Mouse (Mus musculus) heart, embryonic 14.5 days (tissue): ENCODE data around the gene Igsf9. TPM values are rescaled to one million over a fixed set of nuclear protein-coding genes. Genes with fewer than 3 reads are reported as not detected.

Experiments
- ATAC-seq: fragments of 200-750 bp; cut with Nextera tagmentation; 2 replicates; pipeline ENCODE4 v1.8.0; 2017; ENCODE audit warnings: low read depth, moderate TSS enrichment; ENCODE audit not compliant: insufficient number of reproducible peaks, insufficient read depth, low FRiP score
- H3K27ac ChIP-seq, 2 experiments: fragments of 200-500 bp in 1 of 2; fragments of 300-500 bp in 1 of 2; sonication (generic) in 1 of 2; replicated peaks in 1 of 2; 2 replicates each; pipeline ENCODE4 v1.5.1; 2012 to 2014; ENCODE audit warnings: low read depth in 2 of 2, low read length in 2 of 2, control low read depth in 1 of 2, mild to moderate bottlenecking in 1 of 2, mixed read lengths in 1 of 2; ENCODE audit not compliant: control insufficient read depth in 1 of 2, insufficient read depth in 1 of 2
- H3K27me3 ChIP-seq: fragments of 300-500 bp; sonication (generic); 2 replicates; pipeline ENCODE4 v1.6.1; 2014; ENCODE audit warnings: mild to moderate bottlenecking, low read length, control low read depth; ENCODE audit not compliant: control insufficient read depth, insufficient read depth
- H3K36me3 ChIP-seq: fragments of 300-500 bp; sonication (generic); 2 replicates; pipeline ENCODE4 v1.6.1; 2014; ENCODE audit warnings: mild to moderate bottlenecking, control low read depth, low read length, mixed read lengths; ENCODE audit not compliant: control insufficient read depth, insufficient read depth
- H3K4me1 ChIP-seq, 2 experiments: fragments of 200-500 bp in 1 of 2; fragments of 300-500 bp in 1 of 2; sonication (generic) in 1 of 2; 2 replicates each; pipeline ENCODE4 v1.6.1; 2012 to 2014; ENCODE audit warnings: low read length in 2 of 2, control low read depth in 1 of 2, mixed read lengths in 1 of 2; ENCODE audit not compliant: control insufficient read depth in 2 of 2, insufficient read depth in 2 of 2
- H3K4me2 ChIP-seq: fragments of 300-500 bp; sonication (generic); 2 replicates; pipeline ENCODE4 v1.6.1; 2014; ENCODE audit warnings: mild to moderate bottlenecking, low read length
- H3K4me3 ChIP-seq, 2 experiments: fragments of 200-500 bp in 1 of 2; fragments of 300-500 bp in 1 of 2; sonication (generic) in 1 of 2; 2 replicates each; pipeline ENCODE4 v1.5.1; 2012 to 2014; ENCODE audit warnings: low read length in 2 of 2, mild to moderate bottlenecking in 2 of 2, control low read depth in 1 of 2, low read depth in 1 of 2, moderate library complexity in 1 of 2; ENCODE audit not compliant: control insufficient read depth in 1 of 2, insufficient read depth in 1 of 2
- H3K9ac ChIP-seq: fragments of 300-500 bp; sonication (generic); 2 replicates; pipeline ENCODE4 v1.6.1; 2014; ENCODE audit warnings: mild to moderate bottlenecking, low read length
- H3K9me3 ChIP-seq: fragments of 300-500 bp; sonication (generic); 2 replicates; pipeline ENCODE4 v1.6.1; 2016; ENCODE audit warnings: low read length, control low read depth; ENCODE audit not compliant: control insufficient read depth
- WGBS: fragments of 180-500 bp; shearing (Covaris S2); extraction: QIAGEN DNeasy Blood & Tissue Kit; methylation state at CpG from one replicate; pipeline ENCODE4 v1.1.7; 2014; 5-methylcytosine and 5-hydroxymethylcytosine counted together
- polyA plus RNA-seq: library from polyadenylated mRNA; unstranded; fragments of >200 nt; fragmentation: Nextera tagmentation; extraction: Ambion mirVana; gene quantifications from 2 replicates; pipeline ENCODE4 v1.2.1, GENCODE M21; 2014

The Igsf9 gene
- 2.0 and 5.0 TPM in 2 replicates for polyA plus RNA-seq

GRCm38 (mm10) chr1:172481540-172482280 lies at the start of gene Igsf9:
Gene Igsf9, plus strand, starts transcription at chr1:172481788.
- peak within 1 kb of the TSS; percentile 92 for H3K4me2 ChIP-seq
- no peaks in the 10 kb centered on the region; the same call in 1 of the 2 replicates for H3K27me3 ChIP-seq
- H3K9ac ChIP-seq = peak within 1 kb of the TSS; percentile 65
- no peaks in the 10 kb centered on the region for H3K36me3 ChIP-seq
- no peak within 1 kb of the TSS for H3K27ac ChIP-seq
- WGBS = under 1% methylated on average over 38 of the region's 38 CpGs
- H3K4me3 ChIP-seq = peak within 1 kb of the TSS; percentile 49 to 50
- peak; percentile 95 for ATAC-seq
- H3K4me1 ChIP-seq = peaks cover 0 to 6% of the 10 kb centered on the region in 2 experiments; a peak in 2 of 4 replicates
- no peaks in the 10 kb centered on the region for H3K9me3 ChIP-seq

GRCm38 (mm10) chr1:172431836-172432586 lies 49.6 kb upstream of the Igsf9 start:
- Histone ChIP-seq H3K9me3 (no peaks in the 10 kb centered on the region), H3K27ac (peak overlapping the region; percentile 9 to 38; a peak in 3 of 4 replicates), H3K36me3 (no peaks in the 10 kb centered on the region), H3K9ac (no peak overlapping the region), H3K4me2 (no peak overlapping the region), H3K27me3 (no peaks in the 10 kb centered on the region), H3K4me3 (no peak overlapping the region), H3K4me1 (peaks cover 18 to 32% of the 10 kb centered on the region in 2 experiments)
- peak; percentile 63 for ATAC-seq
- WGBS = 19% methylated on average over 4 of the region's 4 CpGs

GRCm38 (mm10) chr1:172432587-172432955 lies 49.0 kb upstream of the Igsf9 start:
- 37% methylated on average over 3 of the region's 3 CpGs for WGBS
- Histone ChIP-seq H3K4me1 (peaks cover 18 to 32% of the 10 kb centered on the region in 2 experiments), H3K9ac (no peak overlapping the region), H3K4me3 (no peak overlapping the region), H3K27ac (peak overlapping the region; percentile 9 to 35; a peak in 2 of 4 replicates), H3K9me3 (no peaks in the 10 kb centered on the region), H3K27me3 (no peaks in the 10 kb centered on the region), H3K4me2 (peak overlapping the region; percentile 35), H3K36me3 (no peaks in the 10 kb centered on the region)
- no peak for ATAC-seq

- no peaks in the 10 kb centered on the region for H3K36me3 ChIP-seq
- peak overlapping the region; percentile 35 for H3K4me2 ChIP-seq
- H3K9ac ChIP-seq = no peak overlapping the region
- peaks cover 18 to 32% of the 10 kb centered on the region in 2 experiments for H3K4me1 ChIP-seq
- peak; percentile 40; the same call in 1 of the 2 replicates for ATAC-seq
- WGBS = 38% methylated on average over 20 of the region's 20 CpGs
- H3K9me3 ChIP-seq = no peaks in the 10 kb centered on the region
- H3K4me3 ChIP-seq = no peak overlapping the region
- peak overlapping the region; percentile 9 to 35; a peak in 2 of 4 replicates for H3K27ac ChIP-seq
- H3K27me3 ChIP-seq = no peaks in the 10 kb centered on the region
Observed at GRCm38 (mm10) chr1:172433012-172433850, 48.4 kb upstream of the Igsf9 start.

DNA sequence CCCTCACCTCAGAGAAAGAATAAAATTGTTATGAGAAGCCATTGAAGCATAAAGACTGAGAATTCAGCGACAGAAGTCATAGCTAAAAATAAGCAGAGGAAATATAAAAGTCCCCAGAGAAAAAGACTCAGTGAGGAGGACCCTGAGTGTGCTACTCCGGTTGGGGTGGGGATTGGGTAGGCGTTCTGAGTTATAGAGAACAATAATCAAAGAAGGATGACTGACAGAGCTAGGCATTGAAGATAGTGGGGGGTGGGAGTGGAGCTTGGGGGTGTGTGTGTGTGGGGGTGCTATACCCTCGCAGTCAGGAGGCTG lies 47.8 kb upstream of the Igsf9 start:
- 83% methylated on average over 4 of the region's 4 CpGs for WGBS
- no peak overlapping the region for H3K27ac ChIP-seq
- H3K36me3 ChIP-seq = no peaks in the 10 kb centered on the region
- no peak overlapping the region for H3K9ac ChIP-seq
- no peak for ATAC-seq
- no peaks in the 10 kb centered on the region for H3K27me3 ChIP-seq
- no peak overlapping the region for H3K4me2 ChIP-seq
- H3K4me3 ChIP-seq = no peak overlapping the region
- H3K4me1 ChIP-seq = peaks cover 18 to 32% of the 10 kb centered on the region in 2 experiments
- H3K9me3 ChIP-seq = no peaks in the 10 kb centered on the region

DNA sequence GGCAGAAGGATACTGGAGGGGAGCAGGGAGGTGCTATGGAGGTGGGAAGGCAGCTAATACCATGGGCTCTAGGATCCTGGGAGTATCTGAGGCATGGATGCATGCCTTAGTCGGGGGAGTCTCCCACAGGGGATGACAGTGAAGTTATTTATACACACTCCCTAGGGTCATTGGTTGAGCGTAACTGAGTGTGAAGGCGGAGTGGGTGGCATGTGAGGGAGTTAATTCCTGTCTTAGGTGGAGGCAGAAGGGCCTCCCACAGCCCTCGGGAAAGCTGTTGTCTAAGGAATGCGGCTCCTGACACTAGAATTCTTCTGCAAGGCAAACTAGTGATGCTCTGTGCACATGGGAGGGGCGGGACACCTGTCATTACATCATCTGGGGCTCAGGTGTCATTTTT lies 44.8 kb upstream of the Igsf9 start:
- Histone ChIP-seq H3K9ac (no peak overlapping the region), H3K36me3 (no peaks in the 10 kb centered on the region), H3K4me1 (peaks cover 17 to 28% of the 10 kb centered on the region in 2 experiments), H3K27me3 (no peaks in the 10 kb centered on the region), H3K4me3 (no peak overlapping the region), H3K9me3 (no peaks in the 10 kb centered on the region), H3K4me2 (no peak overlapping the region), H3K27ac (no peak overlapping the region)
- no peak; the same call in 1 of the 2 replicates for ATAC-seq
- 30% methylated on average over 6 of the region's 6 CpGs for WGBS

GRCm38 (mm10) chr1:172438621-172439020 lies 43.0 kb upstream of the Igsf9 start:
- no peak for ATAC-seq
- 74% methylated on average over 2 of the region's 2 CpGs for WGBS
- H3K9ac ChIP-seq = no peak overlapping the region

More at GRCm38 (mm10) chr1:172438621-172439020, 43.0 kb upstream of the Igsf9 start:
- H3K27me3 ChIP-seq = no peaks in the 10 kb centered on the region
- no peak overlapping the region for H3K4me2 ChIP-seq
- no peaks in the 10 kb centered on the region for H3K9me3 ChIP-seq
- no peaks in the 10 kb centered on the region for H3K36me3 ChIP-seq
- peaks cover 4 to 10% of the 10 kb centered on the region in 2 experiments for H3K4me1 ChIP-seq
- H3K27ac ChIP-seq = no peak overlapping the region
- no peak overlapping the region for H3K4me3 ChIP-seq
